Mouse (Mus musculus) right cerebral cortex, adult 2 months (tissue): ENCODE measurements around the gene Elavl2.
"Not testable (repeated sequence)": the region's sequence is repeated elsewhere in the genome, so short reads cannot be mapped to it uniquely, and the experiment has no call there.

Source experiments
- DNase-seq, 2 experiments: peaks; one replicate each; pipeline ENCODE4 v3.0.0; 2021 to 2022; ENCODE audit warnings: low spot score in 2 of 2

Elavl2 gene

GRCm38 (mm10) chr4:91334177-91334576, 66.4 kb downstream of the Elavl2 start:
- no peak for DNase-seq

- DNase-seq = no peak
Observed at GRCm38 (mm10) chr4:91310801-91311200, 89.8 kb downstream of the Elavl2 start.

GRCm38 (mm10) chr4:91297706-91298105, 102.9 kb downstream of the Elavl2 start:
- DNase-seq = no peak

- no peak for DNase-seq
Observed at GRCm38 (mm10) chr4:91295317-91295716, 105.3 kb downstream of the Elavl2 start.

DNA sequence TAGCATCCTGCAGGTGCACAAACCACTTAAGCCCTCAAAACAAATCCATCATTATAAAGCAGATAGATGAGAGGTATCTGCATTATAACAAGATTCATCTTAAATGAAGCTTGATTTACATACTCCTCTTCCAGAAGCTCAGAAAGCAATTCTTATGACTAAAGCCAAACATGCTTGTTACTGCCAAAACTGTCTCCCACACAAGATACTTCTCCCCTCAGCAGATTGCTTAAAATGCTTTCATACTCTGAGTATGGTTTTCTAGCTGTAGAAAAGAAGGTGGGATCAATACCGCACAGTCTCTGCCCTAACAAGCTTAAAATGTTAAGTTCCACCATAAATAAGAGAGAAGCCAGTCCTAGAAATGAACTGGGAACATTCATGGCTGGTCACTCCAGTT, 109.1 kb downstream of the Elavl2 start:
- no peak for DNase-seq

DNA sequence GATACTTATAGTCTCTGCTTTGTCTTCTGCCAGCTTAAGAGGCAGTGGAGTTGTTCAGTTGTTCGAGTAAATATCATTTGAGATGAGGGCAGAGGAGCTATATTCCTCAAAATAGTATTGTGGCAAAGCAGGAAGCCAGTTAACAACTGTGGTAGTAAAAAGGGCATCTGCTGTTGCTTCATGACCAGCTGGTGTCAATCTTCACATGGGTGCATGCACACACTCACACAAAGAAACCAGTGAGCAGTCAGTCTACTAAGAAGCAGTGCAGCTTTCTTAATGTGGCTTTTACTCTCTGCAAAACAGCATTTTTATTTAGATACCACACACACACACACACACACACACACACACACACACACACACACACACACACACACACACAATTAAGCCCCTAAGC, 110.2 kb downstream of the Elavl2 start:
- DNase-seq = no peak

DNA sequence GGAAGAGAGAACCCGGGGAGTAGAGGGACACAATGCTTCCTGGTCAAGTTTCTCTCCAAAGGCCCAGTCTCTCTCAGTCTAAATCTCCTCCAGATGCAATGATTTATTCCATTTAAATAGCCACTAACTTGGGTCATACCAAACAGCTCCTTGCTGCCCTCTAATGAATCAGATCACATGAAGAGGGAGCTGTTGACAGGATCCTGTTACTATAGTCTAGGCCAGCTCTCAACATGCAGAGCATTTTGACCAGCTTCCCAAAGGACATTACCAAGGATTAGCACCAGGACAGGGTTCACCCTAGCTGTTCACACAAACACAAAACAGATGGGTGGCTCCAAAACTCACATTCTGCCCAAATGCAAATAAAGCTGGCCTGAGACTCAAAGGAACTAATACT, 111.4 kb downstream of the Elavl2 start:
- no peak for DNase-seq

- no peak for DNase-seq
Observed at GRCm38 (mm10) chr4:91268390-91268789, 132.2 kb downstream of the Elavl2 start.

DNA sequence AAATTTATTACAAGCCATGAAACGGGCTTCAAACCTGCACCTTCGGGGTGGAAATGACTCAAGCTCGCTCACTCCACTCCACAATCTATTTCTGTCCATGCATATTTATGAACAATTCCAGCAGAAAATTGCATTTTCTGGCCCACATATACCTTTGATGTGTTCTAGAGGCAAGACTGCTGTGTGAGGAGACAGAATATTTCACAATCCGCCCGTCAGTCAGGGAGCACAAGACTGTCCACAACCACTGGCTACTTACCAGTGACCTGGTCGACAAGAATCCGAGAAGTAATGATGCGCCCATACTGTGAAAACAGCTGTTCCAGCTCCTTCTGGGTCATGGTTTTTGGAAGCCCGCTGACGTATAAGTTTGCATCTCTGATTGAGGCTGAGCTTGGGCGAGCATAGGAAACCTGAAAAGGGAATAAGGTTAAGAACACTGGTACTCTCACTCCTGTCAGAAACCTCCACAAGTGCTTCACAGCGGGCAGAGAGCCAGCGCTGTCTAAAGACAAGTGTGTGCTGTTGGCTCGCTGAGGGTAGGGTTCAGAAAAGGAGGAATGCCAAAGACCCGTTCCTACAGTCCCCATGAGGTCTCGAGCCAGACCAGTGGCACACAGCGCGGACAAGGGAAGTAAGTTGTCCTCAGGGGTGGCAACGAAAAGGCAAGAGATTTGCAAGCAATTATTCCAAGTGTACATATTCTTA, 136.7 kb downstream of the Elavl2 start:
- peak in 1 of 2 experiments; percentile 18 for DNase-seq

DNA sequence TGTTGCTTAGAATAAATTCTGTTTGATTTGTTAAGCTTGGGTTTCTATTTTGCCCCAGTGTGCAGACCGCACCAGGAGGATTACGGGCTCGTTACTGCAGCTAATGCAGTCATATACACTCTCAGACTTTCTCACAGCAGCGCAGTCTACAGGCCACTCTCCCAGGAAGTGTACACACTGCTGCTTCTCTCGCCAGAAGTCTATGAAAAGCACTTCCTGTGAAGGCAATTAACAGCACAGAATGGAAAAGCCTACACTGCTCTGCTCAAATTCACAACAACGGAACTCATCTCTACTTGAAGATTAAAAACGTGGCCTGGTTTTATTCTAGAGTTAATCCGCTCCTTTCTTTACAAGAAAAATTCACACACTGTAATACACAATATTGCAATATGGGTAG, 137.7 kb downstream of the Elavl2 start:
- DNase-seq = no peak

- DNase-seq = no peak
Observed at GRCm38 (mm10) chr4:91260622-91261021, 140.0 kb downstream of the Elavl2 start.

DNA sequence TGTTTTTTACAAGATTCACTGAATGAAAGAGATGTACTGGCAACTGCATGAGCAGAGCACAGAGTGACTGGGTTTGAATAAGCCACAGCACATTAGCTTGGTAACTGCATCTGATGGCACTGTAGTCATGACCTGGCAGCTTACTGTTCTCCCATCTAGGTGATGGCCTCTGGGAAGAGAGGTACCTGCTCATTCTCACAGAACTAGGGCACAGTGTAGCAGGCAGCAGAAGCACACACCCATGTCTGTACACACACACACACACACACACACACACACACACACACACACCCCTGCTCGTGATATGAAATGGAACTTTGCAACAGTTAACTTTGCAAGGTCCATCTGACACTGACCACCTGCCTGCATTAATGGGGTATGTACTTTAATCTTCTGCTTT, 151.9 kb downstream of the Elavl2 start:
- DNase-seq = no peak

DNA sequence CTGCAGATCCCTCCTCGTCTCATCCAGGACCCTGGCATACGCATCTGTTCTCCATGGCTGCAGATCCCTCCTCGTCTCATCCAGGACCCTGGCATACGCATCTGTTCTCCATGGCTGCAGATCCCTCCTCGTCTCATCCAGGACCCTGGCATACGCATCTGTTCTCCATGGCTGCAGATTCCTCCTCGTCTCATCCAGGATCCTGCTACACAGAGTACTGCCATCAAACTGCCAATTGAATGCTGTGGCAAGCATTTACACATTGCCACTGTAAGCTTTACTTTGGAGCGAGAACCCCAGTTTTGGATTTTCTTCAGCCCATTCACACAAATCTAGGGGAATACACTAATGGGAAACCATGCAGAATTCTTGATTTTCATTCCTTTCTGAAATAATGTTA, 155.4 kb downstream of the Elavl2 start:
- not testable (repeated sequence) for DNase-seq

GRCm38 (mm10) chr4:91244554-91244953, 156.0 kb downstream of the Elavl2 start:
- DNase-seq = peak; percentile 39 to 42

- no peak for DNase-seq
Observed at GRCm38 (mm10) chr4:91243896-91244295, 156.7 kb downstream of the Elavl2 start.

DNA sequence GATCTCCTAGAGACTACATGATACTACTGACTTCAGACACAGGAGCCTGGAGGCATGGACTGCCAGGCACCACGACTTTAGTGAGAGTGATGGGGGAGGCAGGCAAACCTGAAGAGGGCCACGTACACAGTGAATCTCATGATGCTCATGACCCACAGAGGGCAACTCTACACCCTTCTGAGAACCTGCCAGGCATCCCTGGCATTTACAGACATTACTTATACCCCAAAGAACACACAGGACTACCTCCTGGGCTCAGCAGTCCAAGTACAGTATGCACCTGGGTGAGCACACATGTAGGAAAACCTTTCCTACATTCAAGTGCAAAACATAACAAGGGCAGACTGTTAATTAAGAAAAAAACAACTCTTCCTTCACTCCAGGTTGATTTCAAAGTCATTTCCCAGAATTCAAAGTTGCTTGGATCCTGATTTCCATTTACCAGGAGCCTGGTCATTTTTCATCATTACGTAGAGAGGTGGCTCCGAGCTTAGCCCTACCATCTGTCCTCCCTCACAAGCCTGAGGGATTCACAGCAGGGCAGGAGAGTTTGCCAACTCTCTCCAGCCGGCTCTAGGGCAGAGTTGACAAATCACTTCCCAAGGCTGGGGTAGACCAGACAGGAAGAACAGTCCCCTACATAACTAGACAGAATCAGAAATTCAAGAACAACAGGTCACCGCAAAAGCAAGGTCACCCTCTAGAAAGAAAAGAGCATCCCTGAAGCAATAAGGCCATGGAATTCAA, 161.7 kb downstream of the Elavl2 start:
- no peak for DNase-seq

DNA sequence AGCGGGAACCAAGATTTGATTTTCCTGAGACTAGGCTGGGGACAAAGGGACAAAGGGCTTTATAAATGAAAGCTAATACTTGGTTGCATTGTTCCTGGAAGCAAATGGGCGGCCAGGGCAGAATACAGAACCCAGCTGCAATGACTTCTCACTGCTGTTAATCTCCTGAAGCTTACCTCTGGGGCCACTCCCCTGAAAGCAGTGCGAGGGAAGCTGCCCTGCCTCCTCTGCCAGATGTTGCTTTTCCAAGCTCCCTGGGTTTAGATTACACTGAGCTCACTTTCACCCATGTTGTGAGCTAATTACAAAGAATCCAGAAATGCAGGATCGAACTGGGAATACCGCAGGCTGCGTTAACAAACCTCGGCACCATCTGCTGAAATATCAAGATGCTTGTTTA, 163.6 kb downstream of the Elavl2 start:
- no peak for DNase-seq

DNA sequence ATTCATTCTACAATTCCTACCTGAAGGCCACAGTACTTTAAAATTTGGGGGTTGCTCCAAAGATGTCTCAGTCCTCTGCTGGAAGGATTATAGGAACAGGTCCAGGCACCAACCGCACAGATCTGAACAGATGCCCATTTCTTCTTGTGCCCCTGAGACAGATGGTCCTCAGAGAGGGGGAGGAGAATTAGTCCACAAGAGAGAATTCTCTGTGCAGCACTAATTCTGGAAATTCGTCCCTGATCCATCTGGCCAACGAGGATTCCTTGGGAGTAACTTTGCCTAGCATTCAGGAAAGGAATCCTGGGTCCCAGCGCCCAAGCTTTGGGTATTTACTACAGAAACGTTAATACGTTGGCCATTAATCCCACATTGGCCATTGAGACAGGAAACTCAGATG, 165.6 kb downstream of the Elavl2 start:
- peak; percentile 23 to 27 for DNase-seq

DNA sequence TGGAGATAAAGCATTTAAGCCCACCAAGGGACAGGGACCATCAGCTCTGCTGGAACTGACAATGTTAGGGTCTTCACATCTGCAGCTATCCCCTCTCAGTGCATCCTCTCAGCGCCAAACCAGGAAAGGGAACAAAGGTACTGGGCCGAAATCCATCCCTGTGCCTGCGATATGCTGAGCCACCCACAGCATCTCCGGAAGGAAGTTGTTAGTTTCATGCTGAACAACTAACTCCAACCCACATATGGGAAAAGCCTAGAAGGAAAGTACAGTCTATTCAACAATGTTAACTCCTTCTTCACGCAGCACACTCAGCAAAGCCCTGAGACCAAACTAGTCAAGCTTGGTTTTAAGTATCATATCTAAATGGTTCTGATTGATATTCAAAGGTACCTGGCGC, 167.0 kb downstream of the Elavl2 start:
- peak in 1 of 2 experiments; percentile 16 for DNase-seq

DNA sequence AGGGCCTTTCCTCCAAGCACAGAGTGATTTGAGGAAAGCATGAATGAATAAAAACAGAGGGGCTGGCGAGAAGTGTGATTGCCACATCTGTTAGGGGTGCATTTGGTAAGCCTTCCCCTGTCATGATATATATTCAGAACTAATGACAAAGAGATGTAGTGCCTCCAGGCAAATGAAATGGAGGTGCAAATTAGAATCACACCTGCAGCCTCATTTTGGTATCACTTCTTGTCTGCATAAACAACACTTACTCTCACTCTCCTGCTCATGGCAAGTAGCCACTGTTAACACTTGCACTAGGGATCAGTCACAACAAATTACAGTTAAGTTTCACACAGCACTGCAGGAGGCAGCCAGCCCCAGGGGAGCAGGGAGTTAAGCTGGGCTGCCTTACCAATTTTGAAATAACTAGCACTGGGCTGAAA, 170.1 kb downstream of the Elavl2 start:
- DNase-seq = no peak

DNA sequence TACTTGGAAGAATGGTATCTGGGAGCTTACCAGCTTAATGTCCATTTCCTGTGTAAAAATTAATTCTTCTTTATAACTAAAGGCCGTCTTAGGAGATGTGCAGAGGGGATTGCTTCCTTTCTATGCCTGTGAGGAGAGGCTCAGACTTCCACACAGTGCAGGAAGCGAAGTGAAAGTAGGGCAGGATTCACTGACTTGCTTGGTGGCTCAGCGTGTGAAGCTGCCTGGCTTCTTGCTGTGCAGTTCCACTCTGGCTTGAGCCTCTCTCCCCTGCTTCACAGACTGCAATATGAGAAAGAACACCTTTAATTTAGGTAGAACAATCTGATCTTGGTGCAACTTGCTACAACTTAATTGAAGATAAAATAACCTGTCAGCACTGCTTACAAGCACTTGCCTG, 172.2 kb downstream of the Elavl2 start:
- DNase-seq = no peak

DNA sequence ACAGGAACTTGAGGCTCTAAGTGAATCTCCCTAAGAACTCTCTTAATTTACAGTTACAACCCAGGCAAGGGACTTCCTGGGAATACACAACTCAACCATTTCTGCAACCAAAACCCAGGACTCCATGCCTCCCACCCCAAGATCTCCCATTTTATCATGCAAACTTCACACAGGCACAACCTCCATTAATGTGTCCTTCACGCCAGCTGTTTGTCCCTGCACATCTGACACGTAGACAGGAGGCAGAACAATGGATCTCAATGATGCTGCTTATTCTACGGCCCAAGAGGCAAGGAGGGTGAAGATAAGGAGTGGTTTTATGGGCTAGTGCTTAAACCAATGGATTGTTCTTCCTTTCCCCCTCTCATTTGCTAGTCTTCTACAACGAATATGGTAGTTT, 176.8 kb downstream of the Elavl2 start:
- DNase-seq = no peak

GRCm38 (mm10) chr4:91219322-91219721, 181.3 kb downstream of the Elavl2 start:
- no peak for DNase-seq
